In the genomic region with DNA sequence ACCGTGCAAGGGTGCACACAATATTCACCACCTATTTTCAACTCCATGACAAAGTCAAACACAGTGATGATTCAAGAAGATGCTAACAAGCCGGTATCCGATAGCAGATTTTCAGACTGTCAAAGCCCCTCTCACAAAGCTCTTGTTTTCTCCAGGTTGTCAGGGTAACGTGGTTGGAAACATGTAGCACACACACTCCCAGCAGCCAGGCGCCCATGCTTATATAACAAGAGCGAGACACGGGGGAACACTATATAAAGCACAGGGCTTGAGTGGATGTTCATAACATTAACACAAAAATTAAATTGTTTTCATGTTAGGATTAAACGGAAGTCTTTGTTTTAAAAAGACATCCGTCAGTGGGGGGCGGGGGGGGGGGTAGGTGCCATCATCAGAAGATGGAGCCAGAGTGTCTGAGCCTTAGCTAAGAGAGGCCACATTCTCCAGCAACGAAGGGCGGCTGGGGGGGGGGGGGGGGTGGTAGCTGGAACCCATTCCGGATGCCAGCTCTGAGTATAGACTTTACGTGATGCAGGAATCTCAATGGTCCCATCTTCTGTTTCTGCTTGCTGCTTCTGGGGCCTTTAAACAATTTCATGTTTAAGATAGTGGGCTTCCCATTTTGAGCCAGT, we compare ENCODE assay signal across 12 mouse cellular contexts.
A peak's percentile ranks its signal among the peaks of the same experiment; 100 is the strongest.
DNase-seq lines count a peak whose midpoint lies in the region; ATAC-seq and TF ChIP-seq lines count a peak whose summit lies in the region.
"Had no signal": no experiment of that assay in that cellular context is flagged by ENCODE, and none has a peak within 500 bp of the region (broad histone marks: within the 10 kb centered on the region; RNA-seq: fewer than 3 reads in every experiment).

No protein-coding gene starts in this region.

- no peaks in the 10 kb centered on the region for H3K27me3 ChIP-seq in lung, postnatal 0 days (replicated peaks; ENCODE audit: insufficient read depth, low read length)
- no peaks in the 10 kb centered on the region for H3K27me3 ChIP-seq in intestine, embryonic 16.5 days (replicated peaks; ENCODE audit: control insufficient read depth, insufficient read depth, low read length)

- ATAC-seq in lung, postnatal 0 days = peak; percentile 82
- ATAC-seq in intestine, embryonic 16.5 days = no peak

- DNase-seq in layer of hippocampus, adult 8-10 months (ENCODE audit: low spot score in 2 of 2) = peak; percentile 44 to 54
- no peak for DNase-seq in layer of hippocampus, adult 9-10 months (ENCODE audit: low spot score)
- peak; percentile 78 for DNase-seq in brain, adult 2 months (ENCODE audit: low read depth, low spot score)
- DNase-seq in embryo, embryonic 10.5 days (ENCODE audit: low spot score) = peak; percentile 36
- DNase-seq in lung, postnatal 0 days (ENCODE audit: low spot score) = peak; percentile 46
- DNase-seq in ovary, postnatal 10 days (ENCODE audit: low spot score) = no peak
- no peak for DNase-seq in adrenal gland, postnatal 14 days
- DNase-seq: cerebellum, postnatal 14 days; kidney, adult 2 months had no signal

- TF ChIP-seq EP300 in lung, postnatal 0 days (IDR thresholded peaks at IDR 0.05) = peak; percentile 50; the same call in 1 of the 2 replicates

- no peaks in the 10 kb centered on the region for H3K9me3 ChIP-seq in lung, postnatal 0 days (ENCODE audit: low read length)
- H3K9me3 ChIP-seq in intestine, embryonic 16.5 days (ENCODE audit: control insufficient read depth, low read length) = no peaks in the 10 kb centered on the region

- no peaks in the 10 kb centered on the region for H3K4me1 ChIP-seq in lung, postnatal 0 days (ENCODE audit: insufficient read depth, low read depth, low read length)
- no peaks in the 10 kb centered on the region for H3K4me1 ChIP-seq in intestine, embryonic 16.5 days (ENCODE audit: control insufficient read depth, insufficient read depth, low read length)

- H3K9ac ChIP-seq in lung, postnatal 0 days (replicated peaks; ENCODE audit: low read depth) = no peak overlapping the region
- H3K9ac ChIP-seq in intestine, embryonic 16.5 days (ENCODE audit: low read depth, low read length) = no peak overlapping the region

- 55% methylated on average over 14 of the region's 14 CpGs for WGBS in lung, postnatal 0 days
- WGBS in intestine, embryonic 16.5 days = 56% methylated on average over 14 of the region's 14 CpGs

- no peak overlapping the region for H3K4me3 ChIP-seq in lung, postnatal 0 days (ENCODE audit: low read depth, low read length)
- no peak overlapping the region for H3K4me3 ChIP-seq in intestine, embryonic 16.5 days (ENCODE audit: low read length)
- H3K4me3 ChIP-seq: erythroblast, embryonic 14.5 days; myocyte had no signal

- no peaks in the 10 kb centered on the region for H3K36me3 ChIP-seq in lung, postnatal 0 days (ENCODE audit: insufficient read depth, low read length)
- H3K36me3 ChIP-seq in intestine, embryonic 16.5 days (ENCODE audit: control insufficient read depth, insufficient read depth, low read length) = no peaks in the 10 kb centered on the region

- no peak overlapping the region for H3K27ac ChIP-seq in lung, postnatal 0 days (ENCODE audit: low read length)
- H3K27ac ChIP-seq in intestine, embryonic 16.5 days (ENCODE audit: low read length) = no peak overlapping the region

- H3K4me2 ChIP-seq in lung, postnatal 0 days (replicated peaks; ENCODE audit: low read depth, low read length) = no peak overlapping the region
- H3K4me2 ChIP-seq in intestine, embryonic 16.5 days (ENCODE audit: low read depth, low read length) = no peak overlapping the region

- no peak for TF ChIP-seq CTCF in lung, postnatal 0 days (IDR thresholded peaks at IDR 0.05)

Comparison
In these comparisons a context has a peak if more than half of its experiments do, and no peak if none do; other contexts are left out.
1. DNase-seq: peak in layer of hippocampus, adult 8-10 months (2 of 2), brain, adult 2 months (single experiment), embryo, embryonic 10.5 days (single experiment) and lung, postnatal 0 days (single experiment); none in layer of hippocampus, adult 9-10 months (single experiment), ovary, postnatal 10 days (single experiment) and adrenal gland, postnatal 14 days (single experiment).